Mouse (Mus musculus) liver, embryonic 15.5 days (tissue): ENCODE data around the gene Gm3383. TPM values are rescaled to one million over a fixed set of nuclear protein-coding genes. Genes with fewer than 3 reads are reported as not detected.
"Not testable (repeated sequence)": the region's sequence is repeated elsewhere in the genome, so short reads cannot be mapped to it uniquely, and the experiment has no call there.

ENCODE experiments used
- ATAC-seq: fragments of 200-750 bp; cut with Nextera tagmentation; 2 replicates; pipeline ENCODE4 v1.8.0; 2017; ENCODE audit warnings: moderate number of reproducible peaks, mild to moderate bottlenecking, moderate library complexity; ENCODE audit not compliant: insufficient read depth
- H3K27ac ChIP-seq: fragments of 300-500 bp; sonication (generic); replicated peaks from 2 replicates; pipeline ENCODE4 v1.5.1; 2015; ENCODE audit warnings: mild to moderate bottlenecking, inconsistent platforms
- H3K27me3 ChIP-seq: fragments of 300-500 bp; sonication (generic); 2 replicates; pipeline ENCODE4 v1.6.1; 2015; ENCODE audit warnings: mild to moderate bottlenecking, inconsistent platforms
- H3K36me3 ChIP-seq: fragments of 300-500 bp; sonication (generic); replicated peaks from 2 replicates; pipeline ENCODE4 v1.6.1; 2015; ENCODE audit warnings: moderate library complexity, mild to moderate bottlenecking, inconsistent platforms
- H3K4me1 ChIP-seq: fragments of 300-500 bp; sonication (generic); replicated peaks from 2 replicates; pipeline ENCODE4 v1.6.1; 2015; ENCODE audit warnings: inconsistent platforms
- H3K4me2 ChIP-seq: fragments of 300-500 bp; sonication (generic); 2 replicates; pipeline ENCODE4 v1.6.1; 2015; ENCODE audit warnings: moderate library complexity, mild to moderate bottlenecking, inconsistent platforms
- H3K4me3 ChIP-seq: fragments of 300-500 bp; sonication (generic); replicated peaks from 2 replicates; pipeline ENCODE4 v1.5.1; 2015; ENCODE audit warnings: mild to moderate bottlenecking, inconsistent platforms
- H3K9ac ChIP-seq: fragments of 300-500 bp; sonication (generic); 2 replicates; pipeline ENCODE4 v1.6.1; 2015; ENCODE audit warnings: moderate library complexity, mild to moderate bottlenecking, inconsistent platforms
- H3K9me3 ChIP-seq: fragments of 300-500 bp; sonication (generic); replicated peaks from 2 replicates; pipeline ENCODE4 v1.6.1; 2016; ENCODE audit warnings: inconsistent platforms
- WGBS: fragments of 180-500 bp; shearing (Covaris S2); methylation state at CpG from one replicate; pipeline ENCODE4 v1.1.7; 2015; ENCODE audit warnings: mixed read lengths; ENCODE audit not compliant: insufficient replicate concordance; 5-methylcytosine and 5-hydroxymethylcytosine counted together
- polyA plus RNA-seq: library from polyadenylated mRNA; unstranded; fragments of >200 nt; fragmentation: Nextera tagmentation; extraction: Ambion mirVana; gene quantifications from 2 replicates; pipeline ENCODE4 v1.2.1, GENCODE M21; 2015

Gm3383 gene
- not detected in 2 replicates for polyA plus RNA-seq

GRCm38 (mm10) chr14:5807882-5808281 is at the start of gene Gm3383:
Gene Gm3383, minus strand, starts transcription at chr14:5807982.
- H3K27me3 ChIP-seq, H3K9me3 ChIP-seq, H3K4me2 ChIP-seq, ATAC-seq, H3K4me1 ChIP-seq, H3K27ac ChIP-seq, H3K9ac ChIP-seq, H3K4me3 ChIP-seq, H3K36me3 ChIP-seq: not testable (repeated sequence)
- WGBS: no CpG with 5 or more reads among the region's 3 CpGs

GRCm38 (mm10) chr14:5855911-5856310 is 48.1 kb upstream of the Gm3383 start:
- H3K27me3 ChIP-seq, H3K36me3 ChIP-seq, ATAC-seq, H3K4me2 ChIP-seq, H3K27ac ChIP-seq, H3K9me3 ChIP-seq, H3K9ac ChIP-seq, H3K4me1 ChIP-seq, H3K4me3 ChIP-seq: not testable (repeated sequence)
- WGBS: 53% methylated on average over 3 of the region's 3 CpGs

GRCm38 (mm10) chr14:5830229-5830628 is 22.4 kb upstream of the Gm3383 start, which contains the start of gene Gm3424:
Gene Gm3424, minus strand, starts transcription at chr14:5830329.
- not testable (repeated sequence) for H3K4me2 ChIP-seq, H3K27me3 ChIP-seq, H3K4me3 ChIP-seq, H3K4me1 ChIP-seq, H3K27ac ChIP-seq, H3K9me3 ChIP-seq, H3K36me3 ChIP-seq, ATAC-seq, H3K9ac ChIP-seq
- no CpG with 5 or more reads among the region's 3 CpGs for WGBS

GRCm38 (mm10) chr14:5812699-5813356 is 5.0 kb upstream of the Gm3383 start:
- H3K4me2 ChIP-seq, H3K4me1 ChIP-seq: not testable (repeated sequence)
- no CpG with 5 or more reads among the region's 47 CpGs for WGBS

GRCm38 (mm10) chr14:5741477-5741876 is 66.3 kb downstream of the Gm3383 start, which contains the start of gene Gm3373:
Gene Gm3373, minus strand, starts transcription at chr14:5741577.
- not testable (repeated sequence) for H3K9me3 ChIP-seq, H3K4me1 ChIP-seq, H3K4me3 ChIP-seq, H3K4me2 ChIP-seq, H3K36me3 ChIP-seq, ATAC-seq, H3K9ac ChIP-seq, H3K27ac ChIP-seq, H3K27me3 ChIP-seq
- no CpG with 5 or more reads among the region's 37 CpGs for WGBS

More at GRCm38 (mm10) chr14:5812699-5813356, 5.0 kb upstream of the Gm3383 start:
- H3K9me3 ChIP-seq, H3K36me3 ChIP-seq, H3K27me3 ChIP-seq, H3K9ac ChIP-seq, ATAC-seq, H3K4me3 ChIP-seq, H3K27ac ChIP-seq: not testable (repeated sequence)

GRCm38 (mm10) chr14:5687357-5687756 is 120.4 kb downstream of the Gm3383 start, which contains the start of gene Gm9603:
Gene Gm9603, minus strand, starts transcription at chr14:5687457.
- H3K4me2 ChIP-seq, H3K36me3 ChIP-seq, H3K9ac ChIP-seq, ATAC-seq, H3K9me3 ChIP-seq, H3K4me1 ChIP-seq, H3K27ac ChIP-seq, H3K4me3 ChIP-seq, H3K27me3 ChIP-seq: not testable (repeated sequence)
- WGBS: no CpG with 5 or more reads among the region's 2 CpGs

- ATAC-seq, H3K4me1 ChIP-seq, H3K27me3 ChIP-seq, H3K36me3 ChIP-seq, H3K4me3 ChIP-seq, H3K9ac ChIP-seq, H3K9me3 ChIP-seq, H3K4me2 ChIP-seq, H3K27ac ChIP-seq: not testable (repeated sequence)
- WGBS: no CpG with 5 or more reads among the region's 1 CpGs
These were observed 174.9 kb downstream of the Gm3383 start, which contains the start of gene Gm8265 for GRCm38 (mm10) chr14:5632928-5633327. Gene Gm8265, minus strand, starts transcription at chr14:5633028.

Other genes with a start within 250 kb of the Gm3383 start
- not detected in 2 replicates for gene Gm8265, start 175.0 kb downstream of the Gm3383 start, polyA plus RNA-seq
- gene Gm9603, start 120.5 kb downstream of the Gm3383 start, polyA plus RNA-seq: not detected in 2 replicates
- not detected in 2 replicates for gene Gm3373, start 66.4 kb downstream of the Gm3383 start, polyA plus RNA-seq
- gene Gm3424, start 22.3 kb upstream of the Gm3383 start, polyA plus RNA-seq: not detected in 2 replicates
- not detected in 2 replicates for gene Gm8237, start 72.4 kb upstream of the Gm3383 start, polyA plus RNA-seq
- not detected in 2 replicates for gene Gm3248, start 153.8 kb upstream of the Gm3383 start, polyA plus RNA-seq
- gene Gm3453, start 171.2 kb upstream of the Gm3383 start, polyA plus RNA-seq: not detected in 2 replicates